9 mouse cellular contexts compared by ENCODE assay signal in the genomic region with DNA sequence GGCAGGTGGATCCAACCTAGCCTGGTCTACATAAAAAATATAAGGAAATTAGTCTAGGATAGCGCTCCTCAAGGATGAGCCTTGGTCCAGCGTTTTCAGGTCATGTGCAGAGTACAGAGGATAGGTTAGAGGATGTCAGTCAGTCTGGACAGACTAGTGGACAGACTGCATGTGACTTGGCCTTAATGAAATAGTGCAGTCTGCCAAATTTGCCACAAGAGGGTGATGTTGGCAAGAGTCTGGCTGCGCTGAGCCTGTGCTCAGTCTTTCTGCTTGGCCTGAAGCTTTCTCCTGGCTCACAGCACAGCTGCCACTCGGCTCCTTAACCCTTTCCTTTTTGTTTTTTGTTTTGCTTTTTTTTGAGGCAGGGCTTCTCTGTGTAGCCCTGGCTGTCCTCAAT. TPM values are rescaled to one million over a fixed set of nuclear protein-coding genes. Genes with fewer than 3 reads are reported as not detected.
DNase-seq lines count a peak whose midpoint lies in the region; ATAC-seq and TF ChIP-seq lines count a peak whose summit lies in the region.
"Had no signal": no experiment of that assay in that cellular context is flagged by ENCODE, and none has a peak within 500 bp of the region (broad histone marks: within the 10 kb centered on the region; RNA-seq: fewer than 3 reads in every experiment).

No protein-coding gene starts in this region.

- peak; percentile 25 for DNase-seq in G1E (ENCODE audit: low spot score)
- DNase-seq in c-Kit-positive CD71-positive TER-119-positive erythroid progenitor cells, embryonic 14.5 days (ENCODE audit: low spot score), result peak; percentile 34
- DNase-seq in forebrain, postnatal 0 days, result peak; percentile 79
- peak; percentile 75 to 78 for DNase-seq in layer of hippocampus, adult 8-10 months (ENCODE audit: low spot score in 2 of 2)
- DNase-seq in lung, embryonic 14.5 days, result peak; percentile 85
- peak; percentile 69 for DNase-seq in thymus, postnatal 14 days

- TF ChIP-seq CTCF in G1E (IDR thresholded peaks at IDR 0.05; ENCODE audit: low read depth, low read length), result peak; percentile 40; the same call in 1 of the 2 replicates
- peak; percentile 91 for TF ChIP-seq CTCF in forebrain, postnatal 0 days (IDR thresholded peaks at IDR 0.05; ENCODE audit: low read depth)
- TF ChIP-seq CTCF in lung, embryonic 14.5 days (IDR thresholded peaks at IDR 0.05; ENCODE audit: low read depth), result peak; percentile 85
- TF ChIP-seq CTCF in olfactory bulb, adult 2 months (IDR thresholded peaks at IDR 0.05; ENCODE audit: insufficient read depth, low read depth, low read length), result peak; percentile 75

- H3K9me3 ChIP-seq in G1E (replicated peaks), result no peaks in the 10 kb centered on the region
- H3K9me3 ChIP-seq in forebrain, postnatal 0 days (ENCODE audit: low read length), result no peaks in the 10 kb centered on the region
- H3K9me3 ChIP-seq in lung, embryonic 14.5 days (ENCODE audit: low read depth, low read length), result no peaks in the 10 kb centered on the region
- H3K9me3 ChIP-seq: megakaryocyte, embryonic 14.5 days had no signal

- TF ChIP-seq POLR2A in olfactory bulb, adult 2 months (IDR thresholded peaks at IDR 0.05; ENCODE audit: insufficient read depth, low read depth, low read length), result no peak

- no peak overlapping the region for H3K9ac ChIP-seq in forebrain, postnatal 0 days
- no peak overlapping the region for H3K9ac ChIP-seq in lung, embryonic 14.5 days

- H3K4me3 ChIP-seq in G1E (ENCODE audit: low read depth, low read length), result no peak overlapping the region
- no peak overlapping the region for H3K4me3 ChIP-seq in forebrain, postnatal 0 days (ENCODE audit: low read depth, low read length)
- H3K4me3 ChIP-seq in lung, embryonic 14.5 days (ENCODE audit: low read depth, low read length), result no peak overlapping the region
- no peak overlapping the region for H3K4me3 ChIP-seq in olfactory bulb, adult 2 months (ENCODE audit: insufficient read depth, low read depth, low read length)
- H3K4me3 ChIP-seq: megakaryocyte, embryonic 14.5 days had no signal

- H3K27me3 ChIP-seq in G1E (ENCODE audit: insufficient read depth, low read length), result no peaks in the 10 kb centered on the region
- no peaks in the 10 kb centered on the region for H3K27me3 ChIP-seq in forebrain, postnatal 0 days (ENCODE audit: insufficient read depth, low read length)
- no peaks in the 10 kb centered on the region for H3K27me3 ChIP-seq in lung, embryonic 14.5 days (ENCODE audit: insufficient read depth, low read length)
- H3K27me3 ChIP-seq: megakaryocyte, embryonic 14.5 days had no signal

- H3K36me3 ChIP-seq in G1E (replicated peaks), result peaks cover 6% of the 10 kb centered on the region
- H3K36me3 ChIP-seq in forebrain, postnatal 0 days (ENCODE audit: insufficient read depth), result peaks cover 7% of the 10 kb centered on the region
- H3K36me3 ChIP-seq in lung, embryonic 14.5 days (ENCODE audit: insufficient read depth), result peaks cover 11% of the 10 kb centered on the region; the same call in 1 of the 2 replicates

- no peaks in the 10 kb centered on the region for H3K4me1 ChIP-seq in G1E (ENCODE audit: insufficient read depth, low read depth, low read length)
- no peaks in the 10 kb centered on the region for H3K4me1 ChIP-seq in forebrain, postnatal 0 days (ENCODE audit: insufficient read depth)
- H3K4me1 ChIP-seq in lung, embryonic 14.5 days (ENCODE audit: insufficient read depth), result no peaks in the 10 kb centered on the region
- no peaks in the 10 kb centered on the region for H3K4me1 ChIP-seq in olfactory bulb, adult 2 months (ENCODE audit: control insufficient read depth, insufficient read depth, low read length)
- H3K4me1 ChIP-seq: megakaryocyte, embryonic 14.5 days had no signal

- ATAC-seq in G1E (ENCODE audit: extremely low read depth, insufficient number of reproducible peaks, low FRiP score, poor library complexity, severe bottlenecking), result peak; percentile 57
- peak; percentile 94 for ATAC-seq in forebrain, postnatal 0 days
- ATAC-seq in hematopoietic stem cell, adult 5-6 weeks (replicated peaks in 1 of 2; ENCODE audit: insufficient read depth in 1 of 2, low FRiP score in 2 of 2, low TSS enrichment in 1 of 2, low read depth in 1 of 2, poor library complexity in 2 of 2, severe bottlenecking in 2 of 2), result peak; percentile 95 to 96
- peak; percentile 94 for ATAC-seq in lung, embryonic 14.5 days (ENCODE audit: insufficient read depth)

- H3K4me2 ChIP-seq in forebrain, postnatal 0 days (ENCODE audit: low read depth), result no peak overlapping the region
- no peak overlapping the region for H3K4me2 ChIP-seq in lung, embryonic 14.5 days

- WGBS in forebrain, postnatal 0 days, result 23% methylated on average over 4 of the region's 4 CpGs
- 25% methylated on average over 4 of the region's 4 CpGs for WGBS in lung, embryonic 14.5 days
- WGBS in olfactory bulb, adult 2 months, result 21% methylated on average over 4 of the region's 4 CpGs

- no peak overlapping the region for H3K27ac ChIP-seq in forebrain, postnatal 0 days (ENCODE audit: low read depth, low read length)
- no peak overlapping the region for H3K27ac ChIP-seq in lung, embryonic 14.5 days (ENCODE audit: low read depth)
- no peak overlapping the region for H3K27ac ChIP-seq in olfactory bulb, adult 2 months (ENCODE audit: insufficient read depth, low read depth, low read length)

RNA-seq across cellular contexts. Expression of gene Map4, which starts 54.2 kb away (rescaled TPM):
- total RNA-seq in G1E (2014; fragmentation: Nextera tagmentation), result 46.8 and 47.5 TPM in 2 replicates
- total RNA-seq in G1E (2017), result 27.2 and 28.3 TPM in 2 replicates
- polyA plus RNA-seq in G1E (2012), result 64.3 and 69.3 TPM in 2 replicates
- total RNA-seq in forebrain, postnatal 0 days (2014; rRNA removed), result 226 and 237 TPM in 2 replicates
- 158 and 201 TPM in 2 replicates for polyA plus RNA-seq in forebrain, postnatal 0 days (2015; fragmentation: Nextera tagmentation; extraction: Ambion mirVana)
- 21.2 and 35.4 TPM in 2 replicates for total RNA-seq in hematopoietic stem cell, adult 5-6 weeks (2017)
- 100 to 1,000 TPM; 568 to 629 (median 583) TPM for total RNA-seq in layer of hippocampus, adult 8-10 months (2022)
- 55.2 and 57.5 TPM in 2 replicates for polyA plus RNA-seq in lung, embryonic 14.5 days (2014; fragmentation: Nextera tagmentation; extraction: Ambion mirVana)
- polyA plus RNA-seq in olfactory bulb, adult 2 months (2012; ENCODE audit: insufficient read depth, insufficient read length, low replicate concordance, missing spikeins), result 93.0 and 647 TPM in 2 replicates

Comparison
In these comparisons a context has a peak if more than half of its experiments do, and no peak if none do; other contexts are left out.
1. DNase-seq: peak in every context shown above with its lines; median percentile 85 in lung, embryonic 14.5 days; 79 in forebrain, postnatal 0 days; 76 in layer of hippocampus, adult 8-10 months; 69 in thymus, postnatal 14 days; 34 in c-Kit-positive CD71-positive TER-119-positive erythroid progenitor cells, embryonic 14.5 days; 25 in G1E.
2. CTCF ChIP-seq: peak in every context shown above with its lines; median percentile 91 in forebrain, postnatal 0 days; 85 in lung, embryonic 14.5 days; 75 in olfactory bulb, adult 2 months; 40 in G1E.